In the genomic region with DNA sequence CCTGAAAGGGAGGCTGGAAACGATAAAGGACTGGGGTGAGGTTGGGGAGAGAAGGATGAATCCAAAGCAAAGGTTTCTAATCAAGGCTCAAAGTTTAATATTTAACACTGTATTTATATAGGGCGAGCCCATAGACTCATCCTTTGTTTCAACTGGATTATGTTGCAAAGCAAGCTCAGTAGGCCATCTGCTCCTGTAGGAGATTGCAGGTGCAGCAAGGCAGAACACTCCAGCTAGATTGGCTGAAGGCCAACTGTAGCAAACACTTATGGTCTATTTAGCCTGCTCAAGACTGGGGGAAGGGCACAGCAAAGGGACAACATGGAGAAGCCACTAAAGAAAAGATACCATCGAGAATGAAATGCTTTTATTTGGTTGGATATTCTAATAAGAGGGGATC, we compare ENCODE assay signal across 14 mouse cellular contexts.
DNase-seq lines count a peak whose midpoint lies in the region; ATAC-seq lines count a peak whose summit lies in the region.
"Had no signal": no experiment of that assay in that cellular context is flagged by ENCODE, and none has a peak within 500 bp of the region (broad histone marks: within the 10 kb centered on the region; RNA-seq: fewer than 3 reads in every experiment).

No protein-coding gene starts in this region.

- H3K9me3 ChIP-seq in midbrain, embryonic 14.5 days (ENCODE audit: control insufficient read depth, low read length): no peaks in the 10 kb centered on the region
- no peaks in the 10 kb centered on the region for H3K9me3 ChIP-seq in midbrain, embryonic 11.5 days (ENCODE audit: control insufficient read depth, low read length)
- no peaks in the 10 kb centered on the region for H3K9me3 ChIP-seq in stomach, embryonic 15.5 days
- H3K9me3 ChIP-seq: heart, embryonic 10.5 days; liver, embryonic 12.5 days; midbrain, embryonic 10.5 days had no signal

- ATAC-seq in frontal cortex, adult (ENCODE audit: low TSS enrichment): peak; percentile 41; the same call in 1 of the 2 replicates
- ATAC-seq in midbrain, embryonic 14.5 days (ENCODE audit: low FRiP score, low TSS enrichment): no peak
- no peak for ATAC-seq in midbrain, embryonic 11.5 days (ENCODE audit: low FRiP score)
- peak; percentile 89 for ATAC-seq in stomach, embryonic 15.5 days (ENCODE audit: insufficient read depth, low FRiP score, low read depth)
- ATAC-seq: liver, embryonic 12.5 days; lung, postnatal 0 days had no signal

- no peak overlapping the region for H3K4me2 ChIP-seq in midbrain, embryonic 14.5 days (ENCODE audit: low read length)
- H3K4me2 ChIP-seq in midbrain, embryonic 11.5 days: no peak overlapping the region
- H3K4me2 ChIP-seq in stomach, embryonic 15.5 days: no peak overlapping the region
- H3K4me2 ChIP-seq: liver, embryonic 12.5 days had no signal

- no peaks in the 10 kb centered on the region for H3K4me1 ChIP-seq in midbrain, embryonic 14.5 days (ENCODE audit: control insufficient read depth, insufficient read depth, low read length)
- no peaks in the 10 kb centered on the region for H3K4me1 ChIP-seq in midbrain, embryonic 11.5 days (ENCODE audit: control insufficient read depth, insufficient read depth, low read length)
- no peaks in the 10 kb centered on the region for H3K4me1 ChIP-seq in stomach, embryonic 15.5 days
- H3K4me1 ChIP-seq: heart, embryonic 10.5 days; liver, embryonic 12.5 days; midbrain, embryonic 10.5 days had no signal

- H3K36me3 ChIP-seq in midbrain, embryonic 14.5 days (ENCODE audit: control insufficient read depth, insufficient read depth, low read length): no peaks in the 10 kb centered on the region
- no peaks in the 10 kb centered on the region for H3K36me3 ChIP-seq in midbrain, embryonic 11.5 days (ENCODE audit: control insufficient read depth, insufficient read depth, low read length)
- H3K36me3 ChIP-seq in stomach, embryonic 15.5 days: no peaks in the 10 kb centered on the region
- H3K36me3 ChIP-seq: heart, embryonic 10.5 days; liver, embryonic 12.5 days; midbrain, embryonic 10.5 days had no signal

- no peak for DNase-seq in frontal cortex, adult 2 months (ENCODE audit: extremely low spot score in 1 of 2, low spot score in 1 of 2)
- peak; percentile 13 for DNase-seq in midbrain, embryonic 14.5 days
- no peak for DNase-seq in midbrain, embryonic 11.5 days (ENCODE audit: low spot score, missing footprints)
- DNase-seq in cerebellum, postnatal 36 days: peak; percentile 19 to 21
- no peak for DNase-seq in thymus, postnatal 4 days
- DNase-seq: heart, postnatal 4 days; thymus, postnatal 36 days had no signal

- H3K27ac ChIP-seq in midbrain, embryonic 14.5 days (replicated peaks; ENCODE audit: low read depth, low read length): no peak overlapping the region
- H3K27ac ChIP-seq in midbrain, embryonic 11.5 days (ENCODE audit: low read depth, low read length): no peak overlapping the region
- H3K27ac ChIP-seq in stomach, embryonic 15.5 days: no peak overlapping the region
- H3K27ac ChIP-seq: heart, embryonic 10.5 days; liver, embryonic 12.5 days; midbrain, embryonic 10.5 days had no signal

- 79% methylated on average over 3 of the region's 3 CpGs for WGBS in midbrain, embryonic 14.5 days
- WGBS in midbrain, embryonic 11.5 days: 81% methylated on average over 3 of the region's 3 CpGs
- 58% methylated on average over 3 of the region's 3 CpGs for WGBS in stomach, embryonic 15.5 days

- H3K4me3 ChIP-seq in midbrain, embryonic 14.5 days (replicated peaks; ENCODE audit: low read depth, low read length): no peak overlapping the region
- no peak overlapping the region for H3K4me3 ChIP-seq in midbrain, embryonic 11.5 days (ENCODE audit: low read depth, low read length)
- H3K4me3 ChIP-seq in stomach, embryonic 15.5 days (replicated peaks): no peak overlapping the region
- H3K4me3 ChIP-seq: erythroblast, embryonic 14.5 days; heart, embryonic 10.5 days; liver, embryonic 12.5 days; midbrain, embryonic 10.5 days had no signal

- no peaks in the 10 kb centered on the region for H3K27me3 ChIP-seq in midbrain, embryonic 14.5 days (ENCODE audit: control insufficient read depth, insufficient read depth, low read length)
- no peaks in the 10 kb centered on the region for H3K27me3 ChIP-seq in midbrain, embryonic 11.5 days (ENCODE audit: control insufficient read depth, insufficient read depth, low read length)
- H3K27me3 ChIP-seq in stomach, embryonic 15.5 days (replicated peaks): no peaks in the 10 kb centered on the region
- H3K27me3 ChIP-seq: liver, embryonic 12.5 days had no signal

- no peak overlapping the region for H3K9ac ChIP-seq in midbrain, embryonic 14.5 days (replicated peaks; ENCODE audit: low read length)
- H3K9ac ChIP-seq in midbrain, embryonic 11.5 days (ENCODE audit: low read length): no peak overlapping the region
- no peak overlapping the region for H3K9ac ChIP-seq in stomach, embryonic 15.5 days
- H3K9ac ChIP-seq: liver, embryonic 12.5 days had no signal

Comparison
In these comparisons a context has a peak if more than half of its experiments do, and no peak if none do; other contexts are left out.
1. DNase-seq: peak in midbrain, embryonic 14.5 days (single experiment) and cerebellum, postnatal 36 days (2 of 2); none in frontal cortex, adult 2 months (0 of 2), midbrain, embryonic 11.5 days (single experiment) and thymus, postnatal 4 days (single experiment).
2. ATAC-seq: peak in frontal cortex, adult (single experiment) and stomach, embryonic 15.5 days (single experiment); none in midbrain, embryonic 14.5 days (single experiment) and midbrain, embryonic 11.5 days (single experiment).